Mouse (Mus musculus) embryo, embryonic 11 days (tissue): Measurements from ENCODE around the gene Gm28036.
"Not testable (repeated sequence)": the region's sequence is repeated elsewhere in the genome, so short reads cannot be mapped to it uniquely, and the experiment has no call there.

Source experiments
- DNase-seq: peaks from one replicate; pipeline ENCODE4 v3.0.0-alpha.2; 2015

Gene Gm28036

DNA sequence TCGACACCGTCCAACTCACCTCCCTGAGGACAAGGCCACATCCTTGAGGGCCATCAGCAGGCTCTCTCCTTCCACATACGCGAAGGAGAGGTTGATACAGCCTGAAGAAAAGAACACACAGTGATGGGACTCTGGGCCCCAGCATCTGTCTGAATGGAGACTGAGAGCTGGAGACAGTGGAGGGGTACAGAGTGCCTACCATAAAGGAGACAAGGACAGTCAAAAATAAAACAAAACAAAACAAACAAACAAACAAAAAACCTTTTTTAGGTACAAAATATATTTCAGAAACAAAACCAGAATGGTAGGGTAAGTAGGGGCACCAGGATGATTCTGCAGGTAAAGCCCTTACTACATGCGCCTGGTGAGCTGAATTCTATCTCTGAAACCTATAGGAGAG is at the start of gene Gm28036:
Gm28036 (minus strand) TSS at position 101 of the 400 bp plus-strand sequence.
- no peak for DNase-seq

DNA sequence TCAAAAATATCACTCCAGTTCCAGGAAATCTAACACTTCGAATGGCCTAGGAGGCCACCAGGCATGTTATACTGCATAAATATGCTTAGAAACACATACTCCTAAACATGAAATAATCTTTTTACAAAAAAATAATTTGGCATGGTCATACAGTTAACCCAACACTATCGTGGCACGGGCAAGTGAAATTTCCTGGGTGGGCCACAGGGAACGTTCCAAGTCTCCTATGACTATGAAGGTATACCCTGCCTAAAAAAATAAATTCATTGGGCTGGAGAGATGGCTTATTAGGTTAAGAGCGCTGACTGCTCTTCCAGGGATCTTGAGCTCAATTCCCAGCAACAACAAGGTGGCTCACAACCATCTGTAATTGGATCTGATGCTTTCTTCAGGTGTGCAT is 39.7 kb upstream of the Gm28036 start:
- no peak for DNase-seq

DNA sequence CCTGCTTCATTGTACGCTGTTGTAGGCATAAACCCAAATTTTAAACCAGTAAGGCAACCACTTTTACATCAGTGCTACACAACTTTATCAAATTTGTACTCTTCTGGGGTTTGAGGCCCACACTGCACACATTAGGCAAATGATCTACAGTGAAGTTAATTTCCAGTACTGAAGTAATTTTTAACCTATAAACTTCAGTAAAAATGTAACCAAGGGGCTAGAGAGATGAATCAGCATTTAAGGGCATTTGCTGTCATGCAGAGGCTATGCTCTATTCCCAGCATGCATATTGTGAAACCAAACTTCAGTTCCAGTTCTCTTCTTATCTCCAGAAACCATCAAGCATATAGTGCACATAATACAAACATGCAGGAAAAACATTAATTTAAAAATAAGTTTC is 38.6 kb upstream of the Gm28036 start:
- DNase-seq, result no peak

DNA sequence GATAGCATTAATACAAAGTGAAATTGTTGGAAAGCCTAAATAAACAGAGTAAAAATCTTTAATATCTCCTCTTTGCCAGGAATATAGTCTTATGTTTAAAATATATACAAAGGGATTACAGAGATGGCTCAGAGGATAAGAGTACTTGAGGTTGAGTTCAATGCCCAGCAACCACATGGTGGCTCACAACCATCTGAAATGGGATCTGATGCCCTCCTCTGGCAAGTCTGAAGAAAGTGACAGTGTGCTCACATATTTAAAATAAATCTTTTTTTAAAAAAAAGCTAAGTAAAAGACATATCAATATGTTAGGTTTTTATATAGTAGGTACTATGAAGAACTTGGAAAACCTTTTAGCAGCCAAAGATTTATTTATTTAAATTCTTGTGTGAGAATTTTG is 24.6 kb upstream of the Gm28036 start:
- no peak for DNase-seq

DNA sequence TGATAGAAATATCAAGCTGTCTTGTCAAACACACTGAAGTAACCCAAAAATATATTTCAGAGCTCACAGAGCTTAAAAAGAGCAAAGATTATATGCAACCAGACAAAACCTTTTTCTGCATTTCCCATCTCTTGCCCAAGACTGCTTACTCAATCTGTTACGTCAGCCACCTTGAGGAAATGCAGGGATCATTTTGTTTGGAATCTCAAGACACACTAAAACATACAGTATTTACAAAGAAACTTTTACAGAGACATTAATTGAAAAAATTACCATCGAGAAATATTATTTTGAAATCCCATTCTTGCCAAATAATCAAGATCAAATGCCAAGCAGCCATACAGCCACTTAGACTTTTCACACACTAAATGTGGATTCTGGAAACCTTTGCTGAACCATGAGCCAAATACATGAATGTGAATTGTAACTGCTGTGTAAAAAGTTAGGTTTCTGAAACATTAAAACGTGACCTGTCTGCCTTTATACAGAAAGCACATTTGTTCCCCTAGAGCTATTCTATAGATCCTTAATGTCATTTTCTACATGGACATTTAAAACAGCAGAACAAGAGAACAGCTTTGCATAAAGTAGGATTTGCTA is 20.5 kb upstream of the Gm28036 start:
- no peak for DNase-seq

DNA sequence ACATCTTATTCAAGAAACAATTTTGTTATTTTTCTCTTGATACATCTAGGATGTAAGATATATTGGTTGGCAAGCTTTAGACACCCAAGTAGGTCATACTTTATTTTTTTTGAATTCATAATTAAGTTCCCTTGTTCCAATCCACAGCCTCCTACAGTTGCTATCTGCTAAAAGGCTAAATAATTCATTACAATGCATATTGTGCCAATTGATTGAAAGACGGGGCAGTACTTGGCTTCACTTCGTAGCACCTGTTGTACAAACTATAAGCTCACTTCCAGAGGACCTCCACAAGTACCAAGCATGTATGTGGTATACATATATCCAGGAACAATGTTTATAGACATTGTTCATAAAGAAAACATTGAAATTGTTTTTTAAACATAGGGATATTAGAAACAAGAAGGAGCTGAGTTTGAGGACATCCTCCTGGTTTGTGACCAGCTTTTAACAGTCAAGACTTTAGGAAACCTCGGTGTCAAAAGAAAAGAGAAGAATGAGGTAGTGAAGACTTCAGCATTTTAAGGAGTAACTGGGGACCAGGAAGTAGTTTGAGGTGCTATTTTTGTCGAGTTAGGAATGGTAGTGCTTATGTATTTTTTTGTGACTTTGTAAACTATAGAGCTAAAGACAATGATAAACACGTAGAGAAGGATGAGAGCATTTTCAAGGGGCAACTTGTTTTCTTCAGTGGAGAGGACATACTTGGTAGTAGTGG is 19.5 kb upstream of the Gm28036 start:
- DNase-seq, result peak; percentile 17

DNA sequence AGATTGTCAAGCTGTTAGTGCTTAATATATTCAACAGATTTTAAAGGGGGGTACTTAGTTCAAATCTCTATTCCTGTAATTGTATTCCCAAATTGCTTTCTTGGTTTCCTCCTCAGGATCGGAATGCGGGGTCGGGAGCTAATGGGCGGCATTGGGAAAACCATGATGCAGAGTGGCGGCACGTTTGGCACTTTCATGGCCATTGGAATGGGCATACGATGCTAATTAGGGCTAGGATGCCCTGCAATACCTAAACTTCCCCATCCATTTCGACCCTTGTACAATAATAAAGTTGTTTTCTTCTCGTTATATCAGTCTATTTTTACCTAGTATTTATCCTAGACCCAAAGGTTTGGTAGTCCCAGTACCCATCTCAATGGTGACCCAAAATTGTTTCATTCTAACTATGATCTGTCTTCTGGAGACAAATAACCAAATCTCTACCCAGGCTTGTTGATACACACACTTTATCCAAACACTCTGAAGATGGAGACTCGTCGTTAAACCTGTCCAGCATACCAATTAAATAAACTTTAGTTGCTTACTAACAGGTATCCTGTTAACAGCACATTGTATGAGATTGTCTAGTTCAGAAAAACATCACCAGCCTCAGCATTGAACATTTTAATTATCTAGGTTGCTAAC is 18.7 kb upstream of the Gm28036 start:
- DNase-seq, result no peak

DNA sequence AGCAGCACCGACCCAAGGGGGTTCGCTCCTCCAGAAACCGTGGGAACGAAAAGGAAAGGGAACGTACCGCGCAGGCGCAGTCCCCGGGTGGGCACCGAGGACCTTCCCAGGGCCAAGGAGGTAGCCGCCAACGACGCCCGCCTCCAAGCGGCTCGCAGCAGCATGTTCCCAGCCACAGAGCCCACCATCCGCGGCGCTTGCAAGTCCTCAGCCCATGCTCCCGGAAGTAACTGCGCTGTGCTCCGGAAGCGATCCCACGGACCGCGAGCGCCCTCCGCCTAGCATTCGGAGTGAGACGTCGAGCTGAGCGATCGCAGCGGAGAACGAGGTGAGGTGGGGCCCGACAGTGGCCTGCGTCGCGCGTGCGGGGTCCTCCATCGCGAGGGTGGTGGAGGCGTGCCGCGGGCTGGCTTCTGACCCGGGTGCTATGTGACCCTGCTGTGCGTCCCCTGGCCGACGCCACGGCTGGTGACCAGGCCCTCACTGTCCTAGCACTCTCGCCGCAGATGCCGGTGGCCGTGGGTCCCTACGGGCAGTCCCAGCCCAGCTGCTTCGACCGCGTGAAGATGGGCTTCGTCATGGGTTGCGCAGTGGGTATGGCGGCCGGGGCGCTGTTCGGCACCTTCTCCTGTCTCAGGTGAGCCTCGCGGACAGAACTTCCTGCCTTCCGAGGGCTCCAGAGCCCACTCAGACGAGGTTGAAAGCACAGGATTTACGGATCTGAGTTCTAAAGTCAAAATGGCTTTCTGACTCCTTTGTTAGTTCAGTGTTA is 17.2 kb upstream of the Gm28036 start, which contains the start of the genes Romo1 and Nfs1:
Romo1 (plus strand) TSS at position 87 of the 772 bp plus-strand sequence.
Nfs1 (minus strand) TSS at position 234 of the 772 bp plus-strand sequence.
- peak; percentile 98 for DNase-seq

DNA sequence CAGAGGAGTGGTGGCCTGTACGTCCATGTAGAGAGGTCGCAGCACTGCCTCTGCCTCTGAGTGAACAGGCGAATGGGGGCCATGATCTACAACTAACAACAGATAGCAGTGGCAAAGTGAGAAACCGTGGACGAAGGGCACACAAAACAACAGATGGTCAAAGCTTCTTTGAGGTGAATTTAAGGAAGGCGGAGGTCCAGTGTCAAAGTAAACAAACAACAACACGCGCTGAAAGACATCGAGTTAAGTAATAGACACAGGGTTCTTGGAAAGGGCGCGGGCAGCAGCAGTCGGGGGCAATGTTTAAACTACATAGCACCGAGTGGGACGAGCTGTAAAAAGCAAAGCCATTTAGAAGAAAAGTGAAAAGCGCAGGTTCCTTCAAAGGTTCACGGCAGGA is 16.5 kb upstream of the Gm28036 start:
- DNase-seq, result peak; percentile 9

DNA sequence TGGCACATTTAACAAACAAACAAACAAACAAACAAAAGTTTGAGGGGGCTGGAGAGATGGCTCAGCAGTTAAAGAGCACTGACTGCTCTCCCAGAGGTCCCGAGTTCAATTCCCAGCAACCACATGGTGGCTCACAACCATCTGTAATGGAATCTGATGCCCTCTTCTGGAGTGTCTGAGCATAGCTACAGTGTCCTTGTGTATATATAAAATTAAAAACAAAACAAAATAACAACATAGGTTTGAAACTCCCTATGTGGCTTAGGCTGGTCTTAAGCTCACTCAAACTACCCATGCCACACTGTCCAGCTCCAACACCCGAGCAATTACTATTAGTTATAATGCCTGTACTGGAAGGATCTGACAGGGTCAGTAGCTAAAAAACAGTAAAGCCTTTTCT is 15.9 kb upstream of the Gm28036 start:
- DNase-seq, result no peak

DNA sequence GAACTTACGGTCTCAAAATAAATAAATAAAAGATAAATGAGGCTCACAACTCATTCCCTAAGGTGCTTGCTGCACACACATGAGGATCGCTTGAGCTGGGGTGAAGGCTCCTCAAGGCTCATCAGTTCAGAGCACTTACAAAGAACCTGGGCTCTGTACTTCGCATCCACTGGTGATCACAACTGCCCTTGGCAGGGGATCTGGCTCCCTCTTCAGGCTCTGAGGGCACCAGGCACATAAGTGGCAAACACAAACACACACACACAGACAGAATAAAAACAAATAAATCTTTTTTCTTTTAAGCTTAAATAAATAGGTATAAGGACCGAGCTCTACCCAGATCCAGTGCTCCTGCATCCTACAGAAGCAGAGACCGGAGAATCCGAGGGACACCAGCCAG is 8.8 kb upstream of the Gm28036 start:
- DNase-seq, result peak; percentile 16

DNA sequence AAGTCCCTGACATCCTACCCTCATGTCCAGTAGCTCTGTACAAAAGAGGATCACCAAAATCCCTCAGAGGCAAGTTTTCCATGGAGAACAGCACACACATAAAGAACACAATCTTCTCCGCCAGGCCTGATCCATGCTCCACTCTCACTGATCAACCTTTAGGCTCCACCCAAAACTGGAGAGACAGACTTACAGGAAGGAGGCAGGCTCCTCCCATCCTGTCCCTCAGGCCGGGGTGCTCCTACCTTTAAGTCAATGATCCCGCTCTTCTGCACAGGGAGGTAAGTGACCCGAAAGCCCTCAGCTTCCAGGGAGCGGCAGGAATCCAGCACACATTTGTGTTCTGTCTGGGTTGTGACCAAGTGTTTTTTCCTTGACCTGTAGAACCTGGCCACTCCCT is 7.3 kb upstream of the Gm28036 start:
- no peak for DNase-seq

DNA sequence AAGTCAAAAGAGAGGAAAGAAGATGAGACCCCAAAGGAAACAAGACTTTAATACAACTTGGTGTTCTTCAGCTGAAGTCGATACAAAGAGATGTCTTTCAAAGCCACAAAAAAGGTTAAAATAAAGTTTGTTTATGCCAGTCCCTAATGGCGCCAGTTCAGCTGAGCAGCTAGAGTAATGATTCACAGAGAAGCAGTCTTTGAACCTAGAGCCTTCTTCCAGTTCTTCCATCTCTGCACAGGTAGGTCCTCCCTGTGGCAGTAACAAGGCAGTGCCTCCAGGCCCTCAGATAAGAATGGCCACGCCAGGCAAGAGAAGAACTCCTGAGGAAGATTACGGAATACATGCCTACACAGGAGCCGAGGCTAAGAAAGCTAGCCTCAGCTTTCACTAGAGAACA is 3.2 kb downstream of the Gm28036 start:
- no peak for DNase-seq

DNA sequence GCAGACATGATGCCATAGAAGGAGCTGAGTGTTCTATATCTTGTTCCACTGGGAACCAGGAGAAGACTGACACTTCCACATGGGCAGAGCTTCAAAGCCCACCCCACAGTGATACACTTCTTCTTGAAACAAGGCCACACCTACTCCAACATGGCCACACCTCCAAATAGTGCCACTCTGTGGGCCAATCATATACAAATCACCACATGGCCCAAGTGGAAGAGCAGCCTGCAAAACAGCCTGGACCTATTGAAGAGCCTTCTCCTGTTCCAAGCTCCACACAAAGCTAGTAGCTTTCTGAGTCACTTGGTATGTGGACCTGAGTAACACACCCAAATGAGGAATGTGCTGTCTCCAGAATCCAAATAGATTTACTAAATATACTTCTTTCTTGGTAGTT is 7.3 kb downstream of the Gm28036 start:
- DNase-seq, result no peak

DNA sequence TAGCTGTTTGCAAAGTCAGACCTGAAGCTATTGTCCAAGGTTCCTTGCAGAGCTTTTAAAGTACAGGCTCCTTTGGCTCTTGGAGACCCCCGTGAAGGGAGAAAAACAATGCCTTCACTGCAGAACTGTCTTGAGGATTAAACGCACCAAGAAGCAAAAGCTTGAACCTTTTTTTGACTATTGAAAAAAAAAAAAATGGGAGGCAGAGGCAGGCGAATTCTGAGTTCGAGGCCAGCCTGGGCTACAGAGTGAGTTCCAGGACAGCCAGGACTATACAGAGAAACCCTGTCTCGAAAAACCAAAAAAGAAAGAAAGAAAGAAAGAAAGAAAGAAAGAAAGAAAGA is 14.8 kb downstream of the Gm28036 start:
- not testable (repeated sequence) for DNase-seq

DNA sequence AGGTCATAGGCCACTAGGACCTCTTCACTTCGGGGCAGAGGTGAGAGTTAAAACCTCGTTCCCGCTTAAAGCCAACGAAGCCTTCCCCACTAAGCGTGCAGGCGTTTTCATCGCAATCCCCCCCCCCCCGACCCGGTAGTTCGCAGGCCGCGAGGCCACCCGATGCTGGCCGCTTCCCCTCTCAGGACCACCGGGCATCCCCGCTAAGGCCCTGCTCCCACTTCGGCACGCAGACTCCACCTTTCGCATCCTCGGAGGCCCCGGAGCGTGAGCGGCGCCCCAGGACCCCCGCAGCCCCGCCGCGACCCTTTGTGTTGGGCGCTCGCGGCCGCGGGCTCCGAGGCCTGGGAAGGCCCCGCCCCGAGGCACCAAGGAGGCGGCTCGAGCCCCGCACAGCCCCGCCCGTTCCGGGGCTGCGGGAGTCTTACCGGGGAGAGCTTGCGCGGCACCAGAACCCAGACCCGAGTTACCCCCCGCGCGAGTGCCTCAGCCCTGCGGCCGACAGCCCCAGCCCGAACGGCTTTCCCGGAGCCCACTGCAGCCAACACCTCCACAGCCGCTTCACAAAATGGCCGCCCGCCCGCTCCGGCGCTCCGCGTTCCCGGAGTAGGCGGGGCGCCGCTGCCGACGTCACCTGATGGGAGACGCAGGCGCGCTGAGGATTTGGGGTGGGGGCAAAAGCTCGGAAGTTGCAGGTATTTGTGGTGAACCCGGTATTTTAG is 15.4 kb downstream of the Gm28036 start, which contains the start of the genes Cpne1 and Rbm12:
Cpne1 (minus strand) TSS at position 608 of the 722 bp plus-strand sequence.
Rbm12 (minus strand) TSS at position 621 of the 722 bp plus-strand sequence.
- peak; percentile 96 for DNase-seq

DNA sequence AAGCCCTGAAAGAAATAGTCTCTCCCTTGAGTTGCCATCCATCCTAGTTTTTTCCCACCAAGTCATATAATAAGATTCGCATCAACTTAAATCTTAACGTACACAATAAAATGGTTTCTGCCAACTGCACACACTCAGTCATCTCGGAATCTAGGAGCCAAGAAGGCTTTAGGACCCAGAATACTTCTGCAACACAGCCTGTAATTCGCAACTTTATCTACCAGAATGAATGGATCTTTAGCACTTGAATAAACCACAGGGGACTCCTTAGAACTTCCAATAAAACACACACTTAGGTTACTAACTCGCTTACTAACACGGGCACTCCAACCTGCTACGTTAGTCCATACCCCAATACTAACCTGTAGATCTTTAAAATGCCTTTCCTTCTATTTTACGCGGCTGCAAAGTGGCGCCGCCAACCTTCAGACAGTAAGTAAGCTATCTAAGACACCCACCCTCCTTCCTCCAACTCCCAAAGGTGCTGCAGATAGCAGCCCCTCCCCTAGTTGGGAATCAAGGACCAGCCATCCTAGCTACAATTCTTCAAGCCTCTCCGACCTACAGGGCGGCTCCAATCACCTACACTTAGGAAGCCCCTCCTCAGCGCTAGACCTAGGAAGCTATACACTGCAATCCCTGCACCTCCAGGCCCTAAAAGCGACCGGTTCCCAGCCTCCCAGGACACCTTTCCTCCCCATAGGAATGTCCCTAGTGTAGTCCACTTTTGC is 16.1 kb downstream of the Gm28036 start:
- DNase-seq, result peak; percentile 59

DNA sequence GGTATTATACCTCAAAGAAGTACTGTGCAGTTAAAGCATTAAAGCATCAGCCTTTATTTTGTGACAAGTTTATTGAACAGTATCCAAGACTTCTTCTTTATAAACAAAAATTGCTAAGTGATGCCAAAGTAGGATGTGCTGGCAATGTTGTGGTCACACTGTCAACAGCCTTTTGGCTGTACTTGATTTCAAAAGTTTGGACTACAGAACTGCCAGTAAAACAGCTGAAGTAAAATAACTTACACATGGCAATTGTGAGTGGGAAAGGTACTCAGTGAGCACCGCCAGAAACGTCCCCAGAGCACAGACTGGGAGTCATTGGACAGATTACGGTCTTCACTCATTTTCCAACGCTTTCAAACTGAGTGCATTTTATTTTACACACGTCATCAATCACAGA is 35.0 kb downstream of the Gm28036 start:
- DNase-seq, result no peak

DNA sequence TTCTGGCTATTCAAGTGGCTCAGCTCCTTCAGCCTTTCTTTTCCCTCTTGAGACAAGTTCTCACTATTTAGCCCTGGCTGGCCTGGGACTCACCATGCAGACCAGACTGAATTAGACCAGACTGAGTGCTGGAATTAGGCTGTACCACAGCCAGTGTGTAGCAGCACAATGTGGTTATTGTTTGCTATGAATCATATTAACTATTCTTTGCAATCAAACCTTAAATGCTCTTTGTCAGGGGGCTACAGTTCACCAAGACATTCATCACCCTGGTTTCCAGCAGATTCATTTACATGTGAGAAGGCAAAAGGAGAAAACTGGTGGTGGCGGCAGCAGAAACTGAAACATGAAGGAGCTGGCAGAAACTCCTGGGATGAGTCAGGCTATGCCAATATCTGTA is 37.1 kb downstream of the Gm28036 start:
- no peak for DNase-seq

DNA sequence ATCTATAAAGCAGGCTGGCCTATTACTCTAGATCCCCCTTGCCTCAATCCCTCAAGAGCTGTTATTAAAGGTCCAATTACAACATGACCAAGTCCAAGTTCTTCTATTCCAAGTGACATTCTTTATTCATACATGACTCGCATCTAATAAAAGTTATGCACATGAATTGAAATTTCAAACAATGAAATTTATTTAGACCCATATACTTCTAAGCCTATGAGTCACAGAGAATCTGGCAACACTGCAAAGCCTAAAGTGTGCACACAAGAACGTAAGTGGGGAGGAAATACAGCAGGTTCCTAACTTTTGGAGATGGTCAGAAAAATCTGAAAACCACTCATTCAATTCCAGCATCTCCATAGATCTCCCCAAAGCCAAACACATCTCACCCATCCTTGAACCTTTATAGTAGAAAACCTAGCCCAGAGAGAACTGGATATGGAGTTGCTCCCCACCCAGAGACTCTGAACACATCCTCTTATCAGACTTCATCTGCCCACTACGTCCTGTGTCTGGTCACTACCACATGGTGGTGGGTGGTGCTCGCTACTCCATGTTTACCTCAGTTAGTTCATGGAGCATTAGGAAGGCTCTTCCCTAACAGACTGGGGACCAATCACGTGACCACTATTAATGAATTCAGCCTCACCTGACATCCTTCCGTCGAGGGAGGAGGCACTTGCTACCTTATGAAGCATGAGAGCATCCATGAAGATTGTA is 39.3 kb downstream of the Gm28036 start:
- no peak for DNase-seq

DNA sequence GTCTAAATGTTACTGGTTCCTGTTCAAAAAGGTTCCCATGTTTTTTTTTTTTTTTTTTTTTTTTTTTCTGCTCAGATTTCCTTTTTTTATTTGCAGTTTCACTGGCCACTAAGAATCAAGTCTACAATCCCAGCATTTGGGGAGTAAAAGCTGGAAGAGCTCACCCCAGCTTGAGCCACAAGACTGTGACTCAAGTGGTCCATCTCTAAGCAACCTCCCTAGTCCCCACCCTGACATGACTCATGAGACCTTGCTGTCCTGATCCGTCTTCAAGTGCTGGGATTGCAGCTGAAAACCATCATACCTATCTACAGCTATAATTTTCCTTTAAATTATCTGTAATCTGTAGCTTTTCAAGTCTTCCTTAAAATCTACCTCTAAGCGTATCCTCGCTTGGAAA is 42.4 kb downstream of the Gm28036 start:
- no peak for DNase-seq
